Mouse (Mus musculus) layer of hippocampus, adult 9-11 months (tissue): ENCODE measurements around the gene Zbtb14.

ENCODE experiments used
- DNase-seq: peaks from one replicate; pipeline ENCODE4 v3.0.0; 2022

Zbtb14 gene

DNA sequence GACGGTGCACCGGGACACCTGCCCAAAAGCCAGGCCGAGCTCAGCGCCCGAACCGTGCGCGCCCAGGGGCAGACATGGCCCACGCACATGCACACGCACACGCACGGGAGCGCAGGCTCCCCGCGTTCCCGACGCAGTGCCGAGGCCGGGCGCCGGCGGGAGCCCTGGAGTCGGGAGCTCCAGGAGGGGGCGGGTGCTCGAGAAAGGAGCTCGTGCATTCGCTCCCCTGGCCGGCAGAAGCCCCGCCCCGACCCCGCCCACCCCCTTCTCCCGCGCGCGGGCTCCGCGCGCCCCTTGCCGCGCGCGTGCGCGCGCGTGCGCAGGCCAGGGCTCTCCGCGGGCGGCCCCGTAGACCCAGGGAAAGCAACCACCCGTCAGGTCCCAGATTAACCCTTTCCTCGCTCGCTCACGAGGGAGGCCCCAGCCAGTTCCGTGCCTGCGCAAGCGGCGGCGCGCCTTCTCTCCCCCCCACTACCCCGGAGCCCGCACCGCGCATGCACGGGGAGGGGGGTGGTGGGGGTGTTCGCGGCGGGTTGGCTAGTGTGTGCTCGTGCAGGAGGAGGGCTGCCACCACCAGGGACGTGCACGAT, at the start of gene Zbtb14:
TSS of gene Zbtb14 (plus strand) at position 540 of the 590 bp plus-strand sequence.
- peak; percentile 94 for DNase-seq

DNA sequence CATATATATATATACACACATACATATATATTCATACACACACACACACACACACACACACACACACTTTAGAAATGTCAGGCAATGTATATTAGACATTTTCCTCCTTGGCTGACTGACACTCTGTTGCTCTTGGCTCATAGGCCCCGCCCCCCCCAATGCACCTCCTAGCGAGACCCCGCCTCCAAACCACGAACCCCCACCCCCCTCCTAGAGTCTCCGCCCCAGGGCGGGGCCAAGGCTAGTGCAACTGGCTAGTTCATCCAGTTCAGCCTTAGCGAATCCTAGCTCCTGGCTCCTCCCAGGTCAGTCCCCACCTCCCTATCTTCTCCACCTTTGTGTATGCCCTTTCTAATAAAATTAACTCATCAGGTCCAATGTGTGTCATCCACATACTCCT, 36.8 kb upstream of the Zbtb14 start:
- DNase-seq = no peak

DNA sequence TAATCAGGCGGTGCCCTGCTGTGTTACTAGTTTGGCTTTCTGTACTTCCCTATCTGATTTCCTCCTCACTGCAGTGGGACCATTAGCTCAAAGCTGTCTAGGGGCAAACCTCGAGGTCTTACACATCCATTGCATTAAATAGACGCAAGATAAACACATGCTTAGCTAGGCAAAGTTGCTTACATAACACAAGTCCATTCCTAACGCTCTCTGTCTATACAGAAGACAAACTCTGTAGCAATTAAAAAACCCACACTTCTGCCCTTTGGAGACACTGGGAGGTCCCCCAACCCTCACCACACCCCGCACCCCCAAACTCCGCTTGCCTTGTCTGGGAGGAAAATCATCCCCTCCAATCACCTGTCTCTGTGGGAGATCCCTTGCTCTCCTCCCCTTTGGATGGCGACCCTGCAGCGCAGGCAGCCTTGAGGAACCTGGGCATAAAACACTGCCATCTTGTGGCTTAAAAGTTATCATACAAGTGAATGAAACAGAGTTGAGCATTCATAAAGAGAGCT, 33.8 kb upstream of the Zbtb14 start:
- DNase-seq = no peak

DNA sequence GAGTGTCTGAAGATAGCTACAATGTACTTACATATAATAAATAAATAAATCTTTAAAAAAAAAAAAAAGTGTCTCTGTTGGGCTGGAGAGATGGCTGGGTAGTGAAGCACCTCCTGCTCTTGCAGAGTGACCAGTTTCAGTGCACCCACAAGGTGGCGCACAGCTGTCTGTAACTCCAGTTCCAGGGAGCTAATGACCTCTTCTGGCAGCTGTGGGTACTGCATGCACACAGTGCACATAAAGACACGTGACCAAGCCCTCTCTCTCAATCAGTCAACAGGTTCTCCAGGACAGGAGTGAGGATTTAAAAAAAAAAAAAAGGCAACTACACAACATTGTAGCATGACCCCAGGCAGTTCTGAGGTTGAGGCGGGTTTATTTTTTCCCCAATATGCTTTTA, 17.8 kb upstream of the Zbtb14 start:
- no peak for DNase-seq

DNA sequence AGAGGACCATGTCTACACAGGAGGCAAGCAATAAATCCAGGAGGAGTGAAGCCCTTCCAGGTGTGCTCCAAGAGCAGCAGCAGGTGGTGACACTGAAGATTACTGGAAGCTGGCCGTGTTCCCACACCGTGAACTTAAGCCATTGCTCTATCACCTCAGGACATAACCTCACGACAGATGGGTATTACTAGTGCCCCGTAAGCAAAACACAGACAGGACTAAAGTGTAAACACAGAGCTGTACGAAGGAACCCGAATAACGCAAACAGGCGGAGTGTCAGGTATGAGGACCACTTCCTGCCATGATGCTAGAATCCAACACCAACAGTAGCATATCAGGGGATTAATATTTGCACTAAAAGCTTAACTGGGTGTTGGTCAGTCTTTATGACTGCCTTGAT, 2.0 kb upstream of the Zbtb14 start:
- no peak for DNase-seq

DNA sequence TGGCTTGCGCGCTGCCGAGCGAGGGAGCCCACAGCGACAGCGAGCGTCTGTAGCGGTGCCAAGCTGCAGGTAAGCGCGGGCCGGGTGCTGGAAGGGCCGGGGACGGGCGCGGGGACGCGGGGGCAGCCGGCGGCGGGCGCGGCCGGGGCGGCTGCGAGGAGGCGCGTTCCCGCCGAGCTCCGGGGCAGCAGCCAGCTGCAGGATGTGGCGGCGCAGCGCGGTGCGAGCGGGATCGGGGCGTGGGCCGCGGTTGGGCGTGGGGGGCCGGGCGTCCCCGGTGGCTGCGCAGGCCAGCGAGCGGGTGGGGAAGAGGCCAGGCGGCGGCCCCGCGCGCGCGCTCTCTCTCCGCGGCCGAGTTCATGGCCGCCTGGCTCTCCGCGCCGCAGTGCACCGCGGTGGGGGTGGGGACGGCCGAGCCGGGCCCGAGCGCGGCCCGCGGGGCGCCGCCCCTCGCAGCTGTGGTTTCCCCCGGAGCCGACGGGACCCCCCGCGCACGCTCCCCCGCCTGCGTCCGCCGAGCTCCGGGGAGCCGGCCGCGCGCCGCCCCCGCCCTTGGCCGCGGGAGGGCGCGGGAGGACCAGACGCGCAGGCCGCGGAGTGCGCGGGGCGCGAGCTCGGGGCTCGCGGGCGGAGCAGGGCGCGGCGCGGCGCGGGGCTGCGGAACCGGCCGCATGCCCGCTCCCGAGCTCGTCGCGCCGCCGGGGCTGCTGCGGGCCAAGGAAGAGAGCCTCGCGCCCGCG, 521 bp downstream of the Zbtb14 start:
- DNase-seq = peak; percentile 73

DNA sequence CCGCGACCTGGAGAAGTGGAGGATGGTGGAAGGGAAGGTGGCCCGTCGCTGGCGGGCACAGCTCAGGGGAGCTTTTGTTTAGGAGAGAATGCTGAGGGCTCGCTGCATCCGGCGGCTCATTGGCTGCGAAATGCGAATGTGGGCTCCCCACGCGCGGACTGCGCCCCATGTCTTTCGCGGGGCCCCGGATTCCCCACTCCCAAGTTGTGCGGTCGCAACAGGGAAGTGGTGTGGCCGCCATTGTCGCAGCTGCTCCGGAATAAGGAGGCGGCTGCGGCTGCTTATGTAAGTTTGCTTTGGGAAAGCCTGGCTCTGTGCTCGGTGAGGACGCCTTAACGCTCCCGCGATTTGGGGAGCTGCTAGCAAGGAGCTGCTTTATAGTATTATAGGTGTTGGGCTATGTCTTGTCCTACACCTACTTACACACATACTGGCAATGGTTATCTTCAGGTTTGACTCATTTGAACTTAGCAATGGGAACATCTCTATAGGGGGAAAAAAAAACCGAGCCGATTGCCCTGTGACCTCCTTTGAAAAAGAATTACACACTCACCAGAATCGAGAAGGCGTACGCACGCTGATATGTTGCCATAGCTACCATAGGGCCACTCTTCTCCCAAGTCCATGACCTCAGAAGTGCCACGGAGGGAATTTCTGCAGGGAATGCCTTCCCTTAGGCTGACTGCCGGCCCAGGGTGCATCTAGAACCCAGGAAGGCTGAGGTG, 1.3 kb downstream of the Zbtb14 start:
- DNase-seq = peak; percentile 77

DNA sequence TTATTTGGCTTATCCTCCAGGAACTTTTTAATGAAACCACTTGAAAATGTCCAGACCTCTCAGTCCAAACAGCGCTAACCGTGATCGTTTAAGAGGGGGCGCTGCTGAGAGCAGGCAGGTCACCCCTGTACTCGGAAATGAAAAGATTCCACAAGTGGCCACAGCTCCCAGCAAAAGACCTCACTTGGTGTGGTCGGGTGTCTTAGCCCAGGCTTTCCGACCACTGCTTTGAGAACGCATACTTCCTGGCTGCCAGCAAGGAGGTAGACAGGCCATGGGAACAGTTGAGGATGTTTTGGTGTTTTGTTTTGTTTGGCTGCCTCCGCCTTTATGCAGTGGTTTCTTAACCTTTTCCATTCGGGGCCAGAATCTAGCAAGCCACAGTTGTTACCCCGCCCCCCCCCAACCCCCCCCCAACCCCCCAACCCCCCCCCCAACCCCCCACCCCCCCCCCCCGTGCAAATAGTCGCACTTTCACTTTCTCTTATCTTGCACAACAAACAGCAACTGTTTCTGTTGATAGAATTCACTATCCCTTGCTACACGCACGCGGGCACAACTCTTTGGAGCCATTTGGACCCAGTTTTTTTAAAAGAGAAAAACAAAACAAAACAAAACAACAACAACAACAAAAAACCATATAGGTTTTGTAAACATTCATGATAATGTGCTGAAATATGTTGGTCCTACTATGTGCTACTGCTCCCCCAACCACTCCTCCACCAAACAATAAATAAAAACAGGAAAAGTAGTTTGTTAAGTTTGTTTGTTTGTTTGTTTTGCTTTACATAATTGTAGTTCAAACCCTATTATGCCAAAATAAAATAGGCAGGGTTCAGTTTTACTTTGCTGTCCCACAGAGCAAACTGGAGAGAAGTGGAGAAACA, 13.5 kb downstream of the Zbtb14 start:
- no peak for DNase-seq

DNA sequence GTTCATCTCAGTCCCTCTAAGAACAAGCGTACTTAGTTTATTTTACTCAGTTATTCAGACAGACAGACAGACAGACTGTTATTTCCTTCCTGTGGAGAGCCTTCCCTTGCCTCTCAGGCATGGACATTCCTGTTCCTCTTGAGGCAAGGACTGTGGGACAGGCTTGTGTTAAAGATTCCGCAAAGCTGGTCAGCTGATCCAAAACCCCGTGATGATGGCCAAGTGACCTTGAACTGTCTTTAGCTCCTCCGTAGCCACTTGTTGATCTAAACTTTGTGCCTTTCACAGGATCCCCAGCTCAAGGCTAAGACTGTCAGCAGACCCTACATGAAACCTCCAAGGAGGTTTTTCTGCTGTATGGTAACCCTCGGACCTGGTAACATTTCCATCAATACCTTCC, 14.3 kb downstream of the Zbtb14 start:
- no peak for DNase-seq

DNA sequence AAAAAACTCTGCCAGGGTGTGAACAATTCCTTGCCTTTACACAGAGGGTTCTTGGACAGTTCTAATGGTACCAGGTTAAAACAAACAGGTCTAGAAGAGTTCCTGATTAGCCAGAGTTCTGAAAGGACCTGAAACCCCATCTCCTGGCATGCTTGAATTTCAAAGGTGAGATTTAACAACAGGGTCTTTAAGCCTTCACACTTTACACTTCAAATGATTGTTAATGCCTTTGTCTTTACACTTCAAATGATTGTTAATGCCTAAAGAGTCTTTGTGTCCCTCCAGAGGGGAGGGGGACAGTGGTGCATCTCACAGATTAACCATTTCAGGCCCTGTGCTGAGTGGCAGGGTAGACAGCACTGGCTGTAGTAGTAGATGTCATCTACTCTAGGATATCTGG, 15.2 kb downstream of the Zbtb14 start:
- no peak for DNase-seq

DNA sequence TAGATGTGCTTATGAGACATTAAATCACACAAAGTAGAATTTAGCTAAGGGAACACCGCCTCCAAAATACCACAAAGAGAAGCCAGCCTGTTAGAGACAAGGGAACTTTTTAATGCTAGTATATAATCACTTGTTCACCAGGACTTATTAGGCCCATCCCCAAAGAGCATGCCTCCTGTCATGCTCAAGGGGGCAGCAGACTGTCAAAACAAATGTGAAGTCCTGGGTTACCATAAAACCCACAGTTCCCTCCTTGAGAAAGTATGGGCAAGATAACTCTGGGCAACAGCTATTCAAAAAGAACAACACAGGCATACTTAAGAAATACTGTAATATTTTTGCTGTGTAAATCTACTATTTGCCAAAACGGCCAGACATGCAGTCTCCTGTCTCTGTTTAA, 18.3 kb downstream of the Zbtb14 start:
- DNase-seq = no peak

DNA sequence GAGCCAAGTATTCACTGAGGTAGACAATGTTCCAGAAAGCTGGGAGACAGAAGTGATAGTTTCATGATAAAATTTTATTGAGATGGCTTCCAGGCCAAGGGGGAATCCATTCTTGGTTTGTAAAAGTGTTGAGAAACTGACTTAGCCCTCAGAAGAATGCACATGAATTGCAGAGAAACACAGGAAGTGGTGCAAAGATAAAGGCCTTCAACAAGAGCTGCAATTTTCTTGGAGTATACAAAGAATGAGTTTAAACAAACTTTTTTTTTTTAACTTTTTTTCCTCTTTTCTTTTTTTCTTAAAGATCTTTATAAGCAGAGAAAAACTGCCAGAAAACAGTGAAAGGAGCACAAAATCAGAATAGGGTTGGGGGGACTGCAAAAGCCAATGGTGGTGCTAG, 33.3 kb downstream of the Zbtb14 start:
- no peak for DNase-seq

DNA sequence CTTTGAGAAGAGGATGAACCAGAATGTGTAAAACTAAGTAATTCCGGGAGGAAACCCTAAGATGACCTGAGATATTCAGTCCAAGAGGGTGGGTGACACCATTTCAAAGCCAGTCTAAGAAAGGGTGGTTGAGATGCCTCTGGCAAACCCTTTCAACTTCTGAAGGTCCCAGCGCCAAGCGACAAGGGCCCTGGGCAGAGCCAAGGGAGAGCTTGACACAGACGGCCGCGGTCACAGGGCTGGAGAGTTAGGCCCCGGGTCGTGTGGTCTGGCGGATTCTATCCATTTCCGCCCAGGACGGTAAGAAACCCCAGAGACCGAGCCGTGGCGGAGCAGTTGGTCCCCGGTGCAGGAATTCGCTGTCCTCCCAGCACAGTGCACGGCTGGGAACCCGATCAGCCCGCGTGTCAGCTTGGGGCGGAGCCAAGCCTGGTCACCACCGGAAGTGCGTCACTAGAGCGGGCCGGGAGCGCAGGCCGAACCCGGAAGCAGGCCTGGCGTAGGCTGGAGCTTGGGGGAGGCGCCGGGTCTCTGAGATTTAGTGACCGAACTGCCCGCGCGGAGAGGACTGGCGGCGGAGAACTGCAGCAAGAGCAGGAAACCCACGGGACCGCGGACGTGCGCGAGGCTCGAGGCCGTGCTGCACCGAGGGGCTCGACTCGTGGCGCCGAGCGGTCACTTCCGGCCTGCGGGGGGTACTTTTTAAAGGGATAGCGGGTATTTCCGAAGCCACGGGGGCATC, 34.2 kb downstream of the Zbtb14 start:
- peak; percentile 92 for DNase-seq

DNA sequence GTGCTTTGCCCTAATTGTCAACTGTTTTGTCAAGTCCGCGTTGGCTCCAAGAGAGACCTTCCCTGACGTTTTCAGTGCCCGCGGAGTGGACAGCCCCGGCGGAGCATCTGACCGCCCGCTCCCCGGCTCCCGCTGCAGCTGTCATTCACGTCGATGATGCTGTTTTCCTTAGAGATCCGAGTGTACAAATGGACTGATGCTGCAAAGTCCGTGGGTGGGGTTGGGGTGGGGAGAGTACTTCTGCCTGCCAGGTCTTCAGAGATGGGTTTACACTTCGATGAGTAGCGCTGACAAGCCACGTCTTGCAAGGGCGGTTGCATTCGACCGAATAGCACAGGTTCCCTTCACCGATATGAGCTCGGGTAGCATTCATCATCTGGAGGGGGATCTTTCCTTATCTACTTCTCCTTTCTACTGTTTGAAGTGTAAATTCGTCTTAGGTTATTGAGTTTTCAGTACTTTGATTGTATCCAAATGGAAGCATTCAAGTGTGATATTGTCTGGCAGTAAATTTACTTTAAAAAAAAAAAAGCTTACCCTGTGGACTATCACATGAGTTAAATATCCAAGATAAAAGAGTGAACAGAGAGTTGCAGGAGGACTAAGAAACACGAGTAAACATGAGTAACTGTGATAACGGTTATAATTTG, 35.0 kb downstream of the Zbtb14 start:
- no peak for DNase-seq

DNA sequence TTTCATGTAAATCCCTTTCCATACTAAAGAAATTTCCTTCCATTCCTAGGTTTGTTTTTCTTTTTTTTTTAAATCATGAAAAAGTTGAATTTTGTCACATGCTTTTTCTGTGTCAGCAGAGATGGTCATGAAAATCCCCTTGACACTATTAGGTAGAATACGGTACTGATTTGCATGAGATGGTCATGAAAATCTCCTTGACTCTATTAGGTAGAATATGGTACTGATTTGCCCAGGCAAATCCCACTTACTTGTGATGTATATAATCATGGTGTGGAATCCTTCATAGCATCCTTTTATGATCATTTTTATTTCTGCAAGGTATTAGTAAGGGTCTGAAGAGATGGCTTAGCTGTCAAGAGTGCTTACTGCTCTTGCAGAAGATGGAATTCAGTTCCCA, 38.7 kb downstream of the Zbtb14 start:
- DNase-seq = no peak

DNA sequence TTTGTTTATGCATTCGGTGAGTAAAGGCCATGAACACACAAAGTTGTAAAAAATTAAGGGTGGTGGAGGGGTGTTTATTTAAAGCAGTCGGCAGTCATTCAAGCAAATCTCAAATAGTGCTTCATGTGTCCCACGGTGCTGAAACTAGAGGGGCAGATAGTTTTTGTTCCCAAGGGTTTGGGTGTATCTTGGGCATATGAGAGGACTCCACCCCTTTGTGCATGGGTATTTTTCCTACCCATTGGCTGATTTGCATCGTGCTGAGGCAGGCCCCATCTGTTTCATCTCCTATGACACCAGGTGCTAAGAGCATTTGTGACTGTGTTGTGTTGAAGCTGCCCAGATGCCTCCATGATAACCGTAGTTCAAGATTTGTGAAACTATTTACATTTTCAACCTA, 55.0 kb downstream of the Zbtb14 start:
- peak; percentile 35 for DNase-seq

DNA sequence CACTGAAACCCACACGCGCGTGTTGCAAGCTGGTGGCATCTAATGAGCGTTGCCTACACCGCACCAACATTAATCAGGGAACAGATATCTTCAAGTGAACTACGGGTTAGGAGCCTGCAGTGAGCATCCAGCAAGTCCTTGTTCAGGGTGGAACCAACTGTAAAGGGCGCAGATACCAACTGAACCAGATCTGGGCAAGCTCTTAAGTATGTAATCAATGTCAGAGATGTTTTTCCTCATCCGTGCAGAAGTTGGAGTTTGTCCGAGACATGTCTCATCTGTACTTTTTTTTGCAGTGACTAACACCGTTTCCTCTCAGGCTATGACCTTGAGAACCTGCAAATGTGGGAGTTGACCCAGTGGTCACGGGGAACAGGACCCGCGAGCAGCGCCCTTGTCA, 55.6 kb downstream of the Zbtb14 start:
- no peak for DNase-seq

DNA sequence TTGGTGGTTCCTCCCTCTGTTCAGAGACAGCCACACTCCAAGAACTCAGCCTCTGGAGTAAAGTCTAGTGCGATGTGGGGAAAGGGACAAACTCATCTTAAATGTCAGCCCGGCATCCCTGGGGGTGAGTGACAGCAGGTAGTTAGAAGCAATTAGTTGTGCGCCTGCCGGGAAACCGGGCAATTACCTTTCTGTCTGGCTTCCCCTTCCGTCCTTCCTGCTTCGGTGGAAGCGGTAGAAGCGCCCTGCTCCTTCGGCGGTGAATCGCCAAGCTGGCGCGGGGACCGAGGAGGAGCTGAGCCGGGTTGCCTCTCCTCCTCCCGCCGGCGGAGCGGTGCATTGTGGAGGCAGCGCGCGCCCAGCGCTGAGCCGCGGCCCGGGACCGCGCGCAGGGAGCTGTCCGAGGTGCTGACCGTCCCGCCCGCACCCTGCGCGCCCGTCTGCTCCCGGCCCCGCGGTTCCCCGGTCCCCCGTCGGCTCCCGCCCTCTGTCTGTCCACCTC, 56.2 kb downstream of the Zbtb14 start, which contains the start of gene Akain1:
TSS of gene Akain1 (plus strand) at position 337 of the 502 bp plus-strand sequence.
- DNase-seq = peak; percentile 39

DNA sequence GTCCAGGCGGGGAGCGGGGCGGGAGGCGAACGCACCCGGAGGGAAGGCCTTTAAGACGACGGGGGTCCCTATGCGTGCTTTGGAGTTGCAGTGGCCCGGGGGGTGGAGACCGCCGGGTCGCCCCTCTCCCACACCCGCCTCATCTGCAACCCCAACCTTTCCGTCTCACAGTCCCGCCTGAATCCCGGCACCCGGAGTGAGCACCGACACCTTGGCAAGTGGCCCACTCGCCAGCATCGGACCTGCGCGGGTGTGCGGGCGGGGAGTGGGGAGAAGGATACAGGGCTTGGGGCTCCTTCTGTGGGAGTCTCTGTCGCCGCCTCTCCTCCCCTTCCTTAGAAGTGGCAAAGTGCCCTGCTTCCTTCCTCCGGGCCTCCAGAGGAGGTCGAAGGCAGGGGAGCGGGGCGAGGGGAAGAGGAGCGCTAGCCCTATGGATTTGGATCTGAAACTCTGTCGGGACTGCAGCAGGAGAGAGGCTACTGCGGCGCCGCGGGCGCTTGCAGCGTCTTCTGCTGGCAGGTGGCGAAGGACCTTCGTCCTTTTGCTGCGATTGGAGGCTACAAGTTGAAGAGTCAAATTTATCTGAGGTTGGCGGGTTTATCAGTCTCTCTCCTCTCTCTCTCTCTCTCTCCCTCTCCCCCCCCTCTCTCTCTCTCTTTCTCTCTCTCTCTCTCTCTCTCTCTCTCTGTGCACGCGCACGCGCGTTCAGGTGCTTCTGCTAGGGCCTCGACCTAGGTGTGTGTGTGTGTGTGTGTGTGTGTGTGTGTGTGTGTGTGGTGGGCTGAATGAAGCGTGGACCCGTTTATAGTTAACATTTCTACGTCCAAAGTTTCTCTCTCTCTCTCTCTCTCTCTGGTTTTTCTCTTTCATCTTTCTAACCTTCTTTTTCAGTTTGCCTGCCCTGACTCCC, 57.0 kb downstream of the Zbtb14 start:
- DNase-seq = peak; percentile 30
